Mouse (Mus musculus): ENCODE results near the gene Ybx2. TPM values are rescaled to one million over a fixed set of nuclear protein-coding genes. Genes with fewer than 3 reads are reported as not detected.

Gene Ybx2
- polyA plus RNA-seq, 1 experiment from 2014 or later: 5.5 TPM

- under 1% methylated on average over 42 of the region's 42 CpGs for WGBS
- DNase-seq (ENCODE audit: low spot score) (peak; percentile 99), ATAC-seq (replicated peaks; ENCODE audit: insufficient number of reproducible peaks, low FRiP score, low TSS enrichment, low read depth) (peak; percentile 72)
- H3K4me3 ChIP-seq (ENCODE audit: low read depth, low read length): peak overlapping the region; percentile 92
- peaks cover 4% of the 10 kb centered on the region; the same call in 1 of the 2 replicates for H3K4me1 ChIP-seq (ENCODE audit: control insufficient read depth, insufficient read depth, low read length)
- H3K27ac ChIP-seq (replicated peaks; ENCODE audit: low read depth, low read length): peak overlapping the region; percentile 82
- peaks cover 16% of the 10 kb centered on the region for H3K36me3 ChIP-seq (replicated peaks; ENCODE audit: control insufficient read depth, insufficient read depth, low read depth, low read length)
- no peaks in the 10 kb centered on the region for H3K27me3 ChIP-seq (ENCODE audit: control insufficient read depth, insufficient read depth, low read length)
- no peaks in the 10 kb centered on the region for H3K9me3 ChIP-seq (replicated peaks; ENCODE audit: control insufficient read depth, low read length)
- peak overlapping the region; percentile 95 for H3K4me2 ChIP-seq (ENCODE audit: low read depth, low read length)
- peak overlapping the region; percentile 98 for H3K9ac ChIP-seq (replicated peaks; ENCODE audit: low read length)
Observed at GRCm38 (mm10) chr11:69901406-69901846, 34.2 kb upstream of the Ybx2 start.

DNA sequence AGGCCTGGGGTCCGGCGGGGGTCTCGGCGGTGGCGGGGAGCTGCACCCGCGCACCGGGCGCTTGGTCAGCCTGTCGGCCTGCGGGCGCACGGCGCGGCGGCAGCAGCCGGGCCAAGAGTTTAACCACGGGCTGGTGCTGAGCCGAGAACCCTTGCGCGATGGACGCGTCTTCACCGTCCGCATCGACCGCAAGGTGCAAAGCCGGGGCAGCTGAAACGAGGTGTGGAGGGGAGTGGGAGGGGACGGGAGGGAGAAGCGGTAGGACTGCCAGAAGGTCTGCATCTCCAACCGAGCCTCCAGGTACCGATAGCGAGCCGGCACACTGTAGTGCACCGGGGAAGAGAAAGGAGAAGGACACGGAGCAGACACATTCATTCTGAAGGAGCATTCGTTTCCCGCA, 33.6 kb upstream of the Ybx2 start:
- peaks cover 21% of the 10 kb centered on the region for H3K36me3 ChIP-seq (replicated peaks; ENCODE audit: control insufficient read depth, insufficient read depth, low read depth, low read length)
- peak overlapping the region; percentile 82 for H3K27ac ChIP-seq (replicated peaks; ENCODE audit: low read depth, low read length)
- H3K4me2 ChIP-seq (ENCODE audit: low read depth, low read length): peak overlapping the region; percentile 95
- no peaks in the 10 kb centered on the region for H3K9me3 ChIP-seq (replicated peaks; ENCODE audit: control insufficient read depth, low read length)
- H3K27me3 ChIP-seq (ENCODE audit: control insufficient read depth, insufficient read depth, low read length): no peaks in the 10 kb centered on the region
- H3K9ac ChIP-seq (replicated peaks; ENCODE audit: low read length): peak overlapping the region; percentile 90
- no peak for ATAC-seq (replicated peaks; ENCODE audit: insufficient number of reproducible peaks, low FRiP score, low TSS enrichment, low read depth)
- under 1% methylated on average over 39 of the region's 39 CpGs for WGBS
- H3K4me3 ChIP-seq (ENCODE audit: low read depth, low read length): peak overlapping the region; percentile 92
- DNase-seq (ENCODE audit: low spot score): peak; percentile 24
- H3K4me1 ChIP-seq (ENCODE audit: control insufficient read depth, insufficient read depth, low read length): peaks cover 4% of the 10 kb centered on the region; the same call in 1 of the 2 replicates

- 90% methylated on average over 13 of the region's 13 CpGs for WGBS
- H3K4me2 ChIP-seq (ENCODE audit: low read depth, low read length): peak overlapping the region; percentile 95; the same call in 1 of the 2 replicates
- peaks cover 28% of the 10 kb centered on the region for H3K36me3 ChIP-seq (replicated peaks; ENCODE audit: control insufficient read depth, insufficient read depth, low read depth, low read length)
- DNase-seq (ENCODE audit: low spot score) (no peak), ATAC-seq (replicated peaks; ENCODE audit: insufficient number of reproducible peaks, low FRiP score, low TSS enrichment, low read depth) (no peak)
- no peak overlapping the region for H3K27ac ChIP-seq (replicated peaks; ENCODE audit: low read depth, low read length)
- H3K9me3 ChIP-seq (replicated peaks; ENCODE audit: control insufficient read depth, low read length): no peaks in the 10 kb centered on the region
- H3K27me3 ChIP-seq (ENCODE audit: control insufficient read depth, insufficient read depth, low read length): no peaks in the 10 kb centered on the region
- no peak overlapping the region; the same call in 1 of the 2 replicates for H3K9ac ChIP-seq (replicated peaks; ENCODE audit: low read length)
- H3K4me1 ChIP-seq (ENCODE audit: control insufficient read depth, insufficient read depth, low read length): peaks cover 4% of the 10 kb centered on the region; the same call in 1 of the 2 replicates
- peak overlapping the region; percentile 92 for H3K4me3 ChIP-seq (ENCODE audit: low read depth, low read length)
Observed at GRCm38 (mm10) chr11:69902972-69903371, 32.6 kb upstream of the Ybx2 start.

DNA sequence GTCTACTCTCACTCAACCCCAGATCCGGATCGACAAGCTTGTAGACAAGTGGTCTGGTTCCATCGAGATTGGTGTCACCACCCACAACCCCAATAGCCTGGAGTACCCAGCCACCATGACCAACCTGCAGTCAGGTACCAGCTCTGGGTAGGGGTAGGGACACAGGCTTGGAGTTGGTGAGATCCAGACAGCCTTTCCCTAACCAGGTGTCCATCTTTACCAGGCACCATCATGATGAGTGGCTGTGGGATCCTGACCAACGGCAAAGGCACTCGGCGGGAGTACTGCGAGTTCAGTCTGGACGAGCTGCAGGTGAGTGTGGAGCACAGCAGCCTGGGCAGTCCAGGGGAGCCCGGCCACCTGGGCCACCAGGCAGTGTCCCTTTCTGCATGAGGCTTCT, 31.3 kb upstream of the Ybx2 start:
- ATAC-seq (replicated peaks; ENCODE audit: insufficient number of reproducible peaks, low FRiP score, low TSS enrichment, low read depth) (no peak), DNase-seq (ENCODE audit: low spot score) (no peak)
- Histone ChIP-seq H3K27me3 (ENCODE audit: control insufficient read depth, insufficient read depth, low read length) (no peaks in the 10 kb centered on the region), H3K9me3 (replicated peaks; ENCODE audit: control insufficient read depth, low read length) (no peaks in the 10 kb centered on the region), H3K9ac (replicated peaks; ENCODE audit: low read length) (no peak overlapping the region), H3K27ac (replicated peaks; ENCODE audit: low read depth, low read length) (no peak overlapping the region), H3K4me3 (ENCODE audit: low read depth, low read length) (no peak overlapping the region), H3K4me1 (ENCODE audit: control insufficient read depth, insufficient read depth, low read length) (peaks cover 4% of the 10 kb centered on the region; the same call in 1 of the 2 replicates), H3K4me2 (ENCODE audit: low read depth, low read length) (no peak overlapping the region), H3K36me3 (replicated peaks; ENCODE audit: control insufficient read depth, insufficient read depth, low read depth, low read length) (peaks cover 33% of the 10 kb centered on the region)
- 96% methylated on average over 9 of the region's 9 CpGs for WGBS

- no peaks in the 10 kb centered on the region for H3K9me3 ChIP-seq (replicated peaks; ENCODE audit: control insufficient read depth, low read length)
- H3K27ac ChIP-seq (replicated peaks; ENCODE audit: low read depth, low read length): no peak overlapping the region
- H3K4me1 ChIP-seq (ENCODE audit: control insufficient read depth, insufficient read depth, low read length): no peaks in the 10 kb centered on the region
- H3K4me3 ChIP-seq (ENCODE audit: low read depth, low read length): no peak overlapping the region
- H3K9ac ChIP-seq (replicated peaks; ENCODE audit: low read length): no peak overlapping the region
- DNase-seq (ENCODE audit: low spot score) (no peak), ATAC-seq (replicated peaks; ENCODE audit: insufficient number of reproducible peaks, low FRiP score, low TSS enrichment, low read depth) (no peak)
- no peaks in the 10 kb centered on the region for H3K27me3 ChIP-seq (ENCODE audit: control insufficient read depth, insufficient read depth, low read length)
- WGBS: 94% methylated on average over 11 of the region's 11 CpGs
- no peak overlapping the region for H3K4me2 ChIP-seq (ENCODE audit: low read depth, low read length)
- peaks cover 52% of the 10 kb centered on the region for H3K36me3 ChIP-seq (replicated peaks; ENCODE audit: control insufficient read depth, insufficient read depth, low read depth, low read length)
Observed at GRCm38 (mm10) chr11:69908645-69909044, 27.0 kb upstream of the Ybx2 start.

- Histone ChIP-seq H3K36me3 (replicated peaks; ENCODE audit: control insufficient read depth, insufficient read depth, low read depth, low read length) (peaks cover 48% of the 10 kb centered on the region), H3K4me3 (ENCODE audit: low read depth, low read length) (no peak overlapping the region), H3K27me3 (ENCODE audit: control insufficient read depth, insufficient read depth, low read length) (no peaks in the 10 kb centered on the region), H3K4me2 (ENCODE audit: low read depth, low read length) (no peak overlapping the region), H3K9ac (replicated peaks; ENCODE audit: low read length) (no peak overlapping the region), H3K9me3 (replicated peaks; ENCODE audit: control insufficient read depth, low read length) (no peaks in the 10 kb centered on the region), H3K4me1 (ENCODE audit: control insufficient read depth, insufficient read depth, low read length) (no peaks in the 10 kb centered on the region), H3K27ac (replicated peaks; ENCODE audit: low read depth, low read length) (no peak overlapping the region)
- 83% methylated on average over 5 of the region's 5 CpGs for WGBS
- ATAC-seq (replicated peaks; ENCODE audit: insufficient number of reproducible peaks, low FRiP score, low TSS enrichment, low read depth) (no peak), DNase-seq (ENCODE audit: low spot score) (no peak)
Observed at GRCm38 (mm10) chr11:69909174-69909573, 26.4 kb upstream of the Ybx2 start.

- no peak for DNase-seq (ENCODE audit: low spot score)
Observed at GRCm38 (mm10) chr11:69910177-69910576, 25.4 kb upstream of the Ybx2 start.

GRCm38 (mm10) chr11:69910781-69911560, 24.6 kb upstream of the Ybx2 start:
- 91% methylated on average over 17 of the region's 17 CpGs for WGBS
- ATAC-seq (replicated peaks; ENCODE audit: insufficient number of reproducible peaks, low FRiP score, low TSS enrichment, low read depth): no peak

More at GRCm38 (mm10) chr11:69910177-69910576, 25.4 kb upstream of the Ybx2 start:
- H3K27me3 ChIP-seq (ENCODE audit: control insufficient read depth, insufficient read depth, low read length): no peaks in the 10 kb centered on the region
- peaks cover 47% of the 10 kb centered on the region for H3K36me3 ChIP-seq (replicated peaks; ENCODE audit: control insufficient read depth, insufficient read depth, low read depth, low read length)
- 91% methylated on average over 8 of the region's 8 CpGs for WGBS
- H3K4me1 ChIP-seq (ENCODE audit: control insufficient read depth, insufficient read depth, low read length): peaks cover 4% of the 10 kb centered on the region
- no peak overlapping the region for H3K9ac ChIP-seq (replicated peaks; ENCODE audit: low read length)
- H3K27ac ChIP-seq (replicated peaks; ENCODE audit: low read depth, low read length): no peak overlapping the region
- no peaks in the 10 kb centered on the region for H3K9me3 ChIP-seq (replicated peaks; ENCODE audit: control insufficient read depth, low read length)
- no peak overlapping the region for H3K4me2 ChIP-seq (ENCODE audit: low read depth, low read length)
- H3K4me3 ChIP-seq (ENCODE audit: low read depth, low read length): no peak overlapping the region
- no peak for ATAC-seq (replicated peaks; ENCODE audit: insufficient number of reproducible peaks, low FRiP score, low TSS enrichment, low read depth)

More at GRCm38 (mm10) chr11:69910781-69911560, 24.6 kb upstream of the Ybx2 start:
- peaks cover 4% of the 10 kb centered on the region for H3K4me1 ChIP-seq (ENCODE audit: control insufficient read depth, insufficient read depth, low read length)
- H3K27me3 ChIP-seq (ENCODE audit: control insufficient read depth, insufficient read depth, low read length): no peaks in the 10 kb centered on the region
- H3K27ac ChIP-seq (replicated peaks; ENCODE audit: low read depth, low read length): no peak overlapping the region
- H3K36me3 ChIP-seq (replicated peaks; ENCODE audit: control insufficient read depth, insufficient read depth, low read depth, low read length): peaks cover 49% of the 10 kb centered on the region
- no peak overlapping the region for H3K4me3 ChIP-seq (ENCODE audit: low read depth, low read length)
- H3K4me2 ChIP-seq (ENCODE audit: low read depth, low read length): no peak overlapping the region
- H3K9ac ChIP-seq (replicated peaks; ENCODE audit: low read length): no peak overlapping the region
- H3K9me3 ChIP-seq (replicated peaks; ENCODE audit: control insufficient read depth, low read length): no peaks in the 10 kb centered on the region
- no peak for DNase-seq (ENCODE audit: low spot score)

All from embryonic facial prominence, embryonic 11.5 days (tissue).